Mouse (Mus musculus) midbrain, embryonic 13.5 days (tissue): Measurements from ENCODE around the gene Nfatc2ip. TPM values are rescaled to one million over a fixed set of nuclear protein-coding genes. Genes with fewer than 3 reads are reported as not detected.

Experiments
- microRNA-seq: library from miRNA; unstranded; fragments of <30 nt; microRNA quantifications from one replicate; pipeline ENCODE4, GENCODE M21; 2016
- polyA plus RNA-seq: library from polyadenylated mRNA; unstranded; fragments of >200 nt; fragmentation: Nextera tagmentation; extraction: Ambion mirVana; gene quantifications from 2 replicates; pipeline ENCODE4 v1.2.1, GENCODE M21; 2015

Nfatc2ip gene
- polyA plus RNA-seq, 1 experiment from 2014 or later, result 3.8 TPM

Small RNA genes lying within 50 kb of the gene (microRNA-seq; reads per million reads assigned to microRNA genes)
- gene Mir7058, result not detected

Other genes with a start within 250 kb of the Nfatc2ip start
- 44.6 and 50.4 TPM in 2 replicates for gene Xpo6, start 196.2 kb downstream of the Nfatc2ip start, polyA plus RNA-seq
- 238 and 300 TPM in 2 replicates for gene Sbk1, start 124.1 kb downstream of the Nfatc2ip start, polyA plus RNA-seq
- 1.0 and 1.7 TPM in 2 replicates for gene Lat, start 27.2 kb downstream of the Nfatc2ip start, polyA plus RNA-seq
- gene Spns1, start 19.3 kb downstream of the Nfatc2ip start, polyA plus RNA-seq, result 77.9 and 78.6 TPM in 2 replicates
- gene Cd19, start 18.2 kb upstream of the Nfatc2ip start, polyA plus RNA-seq, result not detected in 2 replicates
- gene Rabep2, start 32.0 kb upstream of the Nfatc2ip start, polyA plus RNA-seq, result 23.7 and 25.9 TPM in 2 replicates
- 0.32 and 0.49 TPM in 2 replicates for gene Atp2a1, start 66.4 kb upstream of the Nfatc2ip start, polyA plus RNA-seq
- 63.7 and 69.5 TPM in 2 replicates for gene Sh2b1, start 78.7 kb upstream of the Nfatc2ip start, polyA plus RNA-seq
- 117 and 124 TPM in 2 replicates for gene Tufm, start 90.6 kb upstream of the Nfatc2ip start, polyA plus RNA-seq
- gene Atxn2l, start 106.7 kb upstream of the Nfatc2ip start, polyA plus RNA-seq, result 65.1 and 76.5 TPM in 2 replicates
- gene Eif3c, start 169.7 kb upstream of the Nfatc2ip start, polyA plus RNA-seq, result 207 and 213 TPM in 2 replicates
- 0.21 and 0.69 TPM in 2 replicates for gene Apobr, start 188.2 kb upstream of the Nfatc2ip start, polyA plus RNA-seq
- gene Cln3, start 189.1 kb upstream of the Nfatc2ip start, polyA plus RNA-seq, result 27.7 and 28.8 TPM in 2 replicates
- not detected in 2 replicates for gene Il27, start 198.2 kb upstream of the Nfatc2ip start, polyA plus RNA-seq
- gene Nupr1, start 234.1 kb upstream of the Nfatc2ip start, polyA plus RNA-seq, result 4.8 and 7.6 TPM in 2 replicates